In the genomic region with DNA sequence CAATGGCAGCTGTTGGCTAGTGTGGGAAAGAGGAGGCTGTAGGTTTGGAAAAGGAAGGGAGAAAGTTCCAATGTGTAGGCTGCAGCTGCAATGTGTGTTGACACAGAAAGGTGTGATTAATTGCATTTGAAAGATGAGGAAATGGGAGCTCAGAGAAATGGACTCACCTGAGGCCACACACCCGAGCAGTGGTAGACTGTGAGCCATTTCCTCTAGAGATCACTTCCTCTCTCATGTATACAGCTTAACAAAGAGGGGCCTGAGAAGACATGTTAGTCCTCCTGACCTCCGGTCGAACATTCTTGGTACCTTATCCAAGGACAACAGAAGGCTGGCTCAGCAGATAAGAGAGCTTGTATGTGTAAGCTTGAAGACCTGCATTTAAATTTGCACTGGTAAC, we compare ENCODE assay signal across 26 mouse cellular contexts.
DNase-seq lines count a peak whose midpoint lies in the region; ATAC-seq and TF ChIP-seq lines count a peak whose summit lies in the region.
"Had no signal": no experiment of that assay in that cellular context is flagged by ENCODE, and none has a peak within 500 bp of the region (broad histone marks: within the 10 kb centered on the region; RNA-seq: fewer than 3 reads in every experiment).

No protein-coding gene starts in this region.

- no peaks in the 10 kb centered on the region for H3K27me3 ChIP-seq in MEL (ENCODE audit: control insufficient read depth in 1 of 2, insufficient read depth in 2 of 2, low read length in 2 of 2)
- H3K27me3 ChIP-seq: CH12.LX; liver, embryonic 12.5 days; lung, embryonic 15.5 days had no signal

- TF ChIP-seq POLR2A in MEL (IDR thresholded peaks at IDR 0.05; ENCODE audit: control insufficient read depth in 1 of 2, insufficient read depth in 1 of 2, low read depth in 1 of 2, low read length in 2 of 2, poor library complexity in 1 of 2): no peak

- H3K9ac ChIP-seq in MEL (ENCODE audit: control insufficient read depth, low read depth, low read length, poor library complexity, severe bottlenecking): no peak overlapping the region
- H3K9ac ChIP-seq: limb, embryonic 13.5 days; liver, embryonic 12.5 days; lung, embryonic 15.5 days had no signal

- H3K36me3 ChIP-seq in MEL (ENCODE audit: control insufficient read depth in 1 of 2, insufficient read depth in 2 of 2, low read length in 2 of 2): no peaks in the 10 kb centered on the region
- H3K36me3 ChIP-seq: limb, embryonic 13.5 days; liver, embryonic 12.5 days; lung, embryonic 15.5 days had no signal

- no peak overlapping the region for H3K27ac ChIP-seq in MEL (ENCODE audit: control insufficient read depth, low read depth, low read length)
- H3K27ac ChIP-seq: gastrocnemius, adult 2 months; hindbrain, postnatal 0 days; layer of hippocampus, adult 2 months; limb, embryonic 13.5 days; liver, embryonic 12.5 days; lung, embryonic 15.5 days had no signal

- no peaks in the 10 kb centered on the region for H3K79me2 ChIP-seq in MEL (ENCODE audit: control insufficient read depth, insufficient read depth, low read length, poor library complexity)

- peak; percentile 42; the same call in 1 of the 2 replicates for ATAC-seq in common myeloid progenitor, adult 5-6 weeks (replicated peaks; ENCODE audit: low read depth, poor library complexity, severe bottlenecking)
- ATAC-seq in megakaryocyte progenitor cell, adult 5-6 weeks (replicated peaks; ENCODE audit: poor library complexity): peak; percentile 37
- ATAC-seq: forebrain, embryonic 14.5 days; hindbrain, postnatal 0 days; liver, embryonic 12.5 days; midbrain, embryonic 16.5 days had no signal

- no peak for TF ChIP-seq EP300 in MEL (IDR thresholded peaks at IDR 0.05; ENCODE audit: low read depth in 1 of 2, low read length in 2 of 2)

- H3K4me3 ChIP-seq in MEL (ENCODE audit: control insufficient read depth in 1 of 2, insufficient read depth in 1 of 2, low read depth in 2 of 2, low read length in 2 of 2): no peak overlapping the region
- H3K4me3 ChIP-seq: gastrocnemius, adult 2 months; layer of hippocampus, adult 2 months; limb, embryonic 13.5 days; liver, embryonic 12.5 days; lung, embryonic 15.5 days had no signal

- no peaks in the 10 kb centered on the region for H3K9me3 ChIP-seq in MEL (replicated peaks; ENCODE audit: insufficient read depth, low read length)
- H3K9me3 ChIP-seq: limb, embryonic 13.5 days; liver, embryonic 12.5 days; lung, embryonic 15.5 days had no signal

- TF ChIP-seq CTCF in MEL (IDR thresholded peaks at IDR 0.05 in 2 of 3, conservative IDR thresholded peaks at IDR 0.05 in 1 of 3; ENCODE audit: control insufficient read depth in 1 of 3, insufficient read depth in 1 of 3, low read depth in 2 of 3, low read length in 3 of 3, poor library complexity in 1 of 3, severe bottlenecking in 1 of 3): no peak

- TF ChIP-seq RAD21 in MEL (IDR thresholded peaks at IDR 0.05; ENCODE audit: low read depth, low read length): no peak

- DNase-seq in ES-CJ7 (ENCODE audit: low read depth, low spot score) (peak; percentile 61), MEL (ENCODE audit: low read depth, low spot score) (peak; percentile 2)
- DNase-seq in T-cell, adult 2 months (ENCODE audit: low spot score): no peak
- no peak for DNase-seq in right cerebral cortex, adult 2 months (ENCODE audit: low spot score in 2 of 2)
- DNase-seq in kidney, postnatal 25 days: no peak
- DNase-seq: adrenal gland, postnatal 10 days; B cell, adult 2 months; cerebellum, adult 8-10 months; cerebellum, postnatal 36 days; gastrocnemius, adult 2 months; heart, postnatal 14 days; kidney, adult 2 months; kidney, postnatal 10 days; lung, postnatal 4 days; right cerebral cortex, adult 18-20 months; thymus, postnatal 4 days had no signal

- no peaks in the 10 kb centered on the region for H3K4me1 ChIP-seq in MEL (ENCODE audit: control insufficient read depth in 1 of 2, insufficient read depth in 2 of 2, low read length in 2 of 2)
- H3K4me1 ChIP-seq: liver, embryonic 12.5 days; lung, embryonic 15.5 days had no signal

TF ChIP-seq in MEL, 35 proteins besides CTCF, POLR2A, EP300 and RAD21:
- TF ChIP-seq RCOR1 (IDR thresholded peaks at IDR 0.05; ENCODE audit: low read depth, low read length) (no peak), SMC3 (IDR thresholded peaks at IDR 0.05; ENCODE audit: low read depth, low read length) (no peak), BHLHE40 (IDR thresholded peaks at IDR 0.05; ENCODE audit: borderline replicate concordance, low read depth, low read length) (no peak), HCFC1 (IDR thresholded peaks at IDR 0.05; ENCODE audit: low read depth, low read length) (no peak), ZNF384 (IDR thresholded peaks at IDR 0.05; ENCODE audit: low read depth, low read length) (no peak), MEF2A (IDR thresholded peaks at IDR 0.05; ENCODE audit: extremely low read depth, insufficient replicate concordance, low read depth, low read length, poor library complexity, severe bottlenecking) (no peak), E2F4 (IDR thresholded peaks at IDR 0.05; ENCODE audit: borderline replicate concordance, low read depth, low read length) (no peak), POLR2AphosphoS2 (IDR thresholded peaks at IDR 0.05; ENCODE audit: low read length) (no peak), ETS1 (IDR thresholded peaks at IDR 0.05; ENCODE audit: low read depth, low read length) (no peak), GABPA (IDR thresholded peaks at IDR 0.05; ENCODE audit: low read depth, low read length) (no peak), GATA1 (IDR thresholded peaks at IDR 0.05; ENCODE audit: low read depth, low read length) (no peak), UBTF (IDR thresholded peaks at IDR 0.05; ENCODE audit: borderline replicate concordance, insufficient read depth, low read depth, low read length) (no peak), ZKSCAN1 (IDR thresholded peaks at IDR 0.05; ENCODE audit: low read depth, low read length) (no peak), MYB (IDR thresholded peaks at IDR 0.05; ENCODE audit: low read depth, low read length) (no peak), CHD1 (IDR thresholded peaks at IDR 0.05; ENCODE audit: low read depth, low read length) (no peak), JUND (IDR thresholded peaks at IDR 0.05; ENCODE audit: low read depth, low read length) (no peak)

Comparison
In these comparisons a context has a peak if more than half of its experiments do, and no peak if none do; other contexts are left out.
1. DNase-seq: peak in ES-CJ7 (single experiment) and MEL (single experiment); none in T-cell, adult 2 months (single experiment), right cerebral cortex, adult 2 months (0 of 2) and kidney, postnatal 25 days (0 of 2).